Mouse (Mus musculus): ENCODE measurements around the gene Fgd3.

The Fgd3 gene

DNA sequence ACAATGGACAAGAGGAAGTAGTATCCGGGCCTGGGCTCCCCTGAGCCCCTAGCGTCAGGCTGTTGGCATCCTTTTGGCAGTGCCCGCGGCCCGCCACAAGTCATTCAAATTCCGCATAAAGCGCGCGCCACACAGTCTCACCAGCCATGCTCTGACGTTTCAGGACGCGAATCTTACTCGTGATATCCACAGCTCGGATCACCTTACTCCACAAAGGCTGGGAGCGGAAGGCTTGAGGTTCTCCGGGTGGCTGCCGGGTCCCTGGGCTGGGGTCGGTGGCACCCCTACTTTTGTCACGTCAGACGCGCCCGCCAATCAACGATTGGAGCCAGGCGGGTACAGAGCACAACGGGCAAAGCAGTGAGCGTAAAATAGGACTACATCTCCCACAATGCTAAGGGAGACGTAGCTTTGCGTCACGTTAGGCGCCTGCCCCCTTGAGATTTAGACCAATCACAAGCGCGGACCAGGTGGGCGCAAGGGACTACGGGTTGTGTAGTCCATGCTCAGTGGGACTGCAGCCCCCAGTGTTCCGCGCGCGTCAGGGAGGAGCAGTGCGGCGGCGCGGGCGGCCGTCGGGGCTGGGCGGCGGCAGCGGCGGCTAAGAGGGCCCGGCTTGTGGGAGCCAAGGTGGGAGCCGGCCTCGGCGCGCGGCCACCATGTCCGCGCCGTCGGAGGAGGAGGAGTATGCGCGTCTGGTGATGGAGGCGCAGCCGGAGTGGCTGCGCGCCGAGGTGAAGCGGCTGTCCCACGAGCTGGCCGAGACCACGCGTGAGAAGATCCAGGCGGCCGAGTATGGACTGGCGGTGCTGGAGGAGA lies 21.1 kb upstream of the Fgd3 start, which contains the start of gene Bicd2:
Gene Bicd2 (plus strand): TSS at position 574 of the 819 bp plus-strand sequence.
- peak; percentile 96 for DNase-seq (ENCODE audit: low read depth)

DNA sequence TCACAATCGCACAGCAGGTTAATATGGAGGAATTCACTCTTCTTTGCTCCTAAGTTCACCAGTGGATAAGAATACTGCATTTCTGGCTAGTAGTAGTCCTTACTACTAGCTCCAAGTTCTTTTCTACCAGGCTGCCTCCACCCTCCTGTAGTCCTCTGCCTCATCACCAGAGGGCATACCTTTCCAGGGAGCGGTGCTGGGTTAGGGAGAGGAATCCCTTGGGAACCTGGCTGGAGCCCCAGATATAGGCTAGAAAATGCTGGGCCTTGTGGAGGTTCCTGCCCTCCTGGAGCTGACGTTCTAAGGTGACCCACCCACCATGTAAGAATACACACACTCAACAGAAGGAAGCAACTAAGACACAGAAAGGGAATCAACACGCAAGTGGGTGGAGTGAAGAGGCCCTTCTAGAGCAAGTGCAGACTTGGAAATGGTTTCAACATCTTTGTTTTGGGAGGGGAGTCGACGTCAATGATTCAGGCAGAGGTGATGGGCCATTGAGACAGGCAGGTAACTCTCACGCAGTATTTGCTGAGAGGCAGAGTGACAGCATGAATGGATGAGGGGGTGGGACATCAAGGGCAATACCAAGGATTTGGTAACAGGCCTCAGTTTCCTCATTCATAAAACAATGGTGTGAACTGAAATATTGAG lies 18.9 kb upstream of the Fgd3 start:
- DNase-seq (ENCODE audit: low read depth) = no peak

DNA sequence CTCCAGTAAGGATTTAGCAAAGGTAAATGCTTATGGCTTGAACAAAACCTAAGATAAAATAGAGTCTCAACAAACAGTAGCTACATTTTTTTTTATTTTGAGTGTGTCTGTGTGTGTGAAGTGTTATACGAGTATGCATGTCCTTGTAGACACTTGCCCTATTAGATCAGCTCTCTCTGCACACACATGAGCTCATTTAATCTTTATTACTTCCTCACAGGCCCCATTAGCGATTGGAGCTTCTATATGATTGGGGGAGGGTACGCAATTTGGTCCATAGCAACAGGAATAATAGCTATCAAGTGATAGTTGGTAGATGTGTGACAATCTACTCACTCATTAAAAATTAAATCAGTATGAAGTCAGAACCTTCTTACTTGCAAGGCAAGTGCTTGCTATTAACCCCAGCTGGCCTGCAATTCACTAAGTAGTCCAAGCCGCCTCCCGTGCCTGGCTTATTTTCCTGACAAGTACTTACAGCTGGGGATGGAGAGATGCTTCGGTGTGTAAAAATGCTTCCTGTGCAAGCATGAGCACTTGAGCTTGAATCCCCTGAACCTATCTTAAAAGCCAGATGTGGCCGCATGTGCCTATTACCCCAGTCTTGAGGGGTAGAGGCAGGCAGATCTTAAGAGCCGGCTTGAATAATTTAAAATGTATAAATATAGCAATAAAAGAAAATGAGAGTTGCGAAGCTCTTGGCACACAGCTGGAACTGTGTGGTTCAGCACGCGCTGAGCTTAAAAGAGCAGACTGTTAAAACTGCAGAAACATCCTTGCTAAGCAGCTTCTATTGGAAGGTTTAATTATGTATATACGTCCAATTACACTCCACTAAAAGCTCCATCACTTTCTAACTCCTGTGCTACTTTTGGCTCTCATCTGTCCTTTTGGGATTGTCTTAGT lies 15.2 kb upstream of the Fgd3 start:
- no peak for DNase-seq (ENCODE audit: low read depth)

DNA sequence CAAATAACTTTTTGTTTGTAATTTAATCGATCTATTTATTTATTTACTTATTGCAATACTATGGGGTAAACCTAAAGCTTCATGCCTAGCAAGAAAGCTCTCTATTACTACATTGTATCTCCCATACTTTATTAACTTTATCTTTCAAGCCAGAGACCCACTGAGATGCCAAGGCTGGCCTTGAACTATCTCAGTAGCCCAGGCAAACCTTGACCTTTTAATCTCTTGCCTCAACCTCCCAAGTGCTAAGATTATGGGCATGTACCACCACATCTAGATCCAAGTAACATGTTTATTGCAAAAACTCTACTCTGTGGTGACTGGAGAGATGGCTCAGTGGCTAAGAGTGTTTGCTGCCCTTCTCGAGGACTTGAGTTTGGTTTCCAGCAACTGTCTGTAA lies 13.1 kb upstream of the Fgd3 start:
- no peak for DNase-seq (ENCODE audit: low read depth)

DNA sequence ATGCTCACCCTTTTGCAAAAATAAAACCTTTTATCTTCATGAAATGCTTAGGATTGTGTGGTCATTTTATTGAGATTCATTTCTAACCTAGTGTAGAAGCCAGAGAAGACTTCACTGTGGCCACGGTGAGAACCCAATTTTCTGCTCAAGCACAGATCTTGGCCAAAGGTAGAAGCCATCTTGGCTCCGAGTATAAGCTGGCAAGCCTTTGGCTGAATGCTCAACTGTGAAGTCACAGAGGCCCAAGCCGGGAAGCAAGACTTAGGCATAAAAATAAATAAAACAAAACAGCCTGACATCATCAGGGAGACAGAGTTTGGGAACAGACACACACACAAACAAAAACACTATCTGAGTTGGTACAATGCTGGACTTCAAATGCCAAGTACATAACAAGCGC lies 8.0 kb upstream of the Fgd3 start:
- DNase-seq (ENCODE audit: low read depth) = no peak

DNA sequence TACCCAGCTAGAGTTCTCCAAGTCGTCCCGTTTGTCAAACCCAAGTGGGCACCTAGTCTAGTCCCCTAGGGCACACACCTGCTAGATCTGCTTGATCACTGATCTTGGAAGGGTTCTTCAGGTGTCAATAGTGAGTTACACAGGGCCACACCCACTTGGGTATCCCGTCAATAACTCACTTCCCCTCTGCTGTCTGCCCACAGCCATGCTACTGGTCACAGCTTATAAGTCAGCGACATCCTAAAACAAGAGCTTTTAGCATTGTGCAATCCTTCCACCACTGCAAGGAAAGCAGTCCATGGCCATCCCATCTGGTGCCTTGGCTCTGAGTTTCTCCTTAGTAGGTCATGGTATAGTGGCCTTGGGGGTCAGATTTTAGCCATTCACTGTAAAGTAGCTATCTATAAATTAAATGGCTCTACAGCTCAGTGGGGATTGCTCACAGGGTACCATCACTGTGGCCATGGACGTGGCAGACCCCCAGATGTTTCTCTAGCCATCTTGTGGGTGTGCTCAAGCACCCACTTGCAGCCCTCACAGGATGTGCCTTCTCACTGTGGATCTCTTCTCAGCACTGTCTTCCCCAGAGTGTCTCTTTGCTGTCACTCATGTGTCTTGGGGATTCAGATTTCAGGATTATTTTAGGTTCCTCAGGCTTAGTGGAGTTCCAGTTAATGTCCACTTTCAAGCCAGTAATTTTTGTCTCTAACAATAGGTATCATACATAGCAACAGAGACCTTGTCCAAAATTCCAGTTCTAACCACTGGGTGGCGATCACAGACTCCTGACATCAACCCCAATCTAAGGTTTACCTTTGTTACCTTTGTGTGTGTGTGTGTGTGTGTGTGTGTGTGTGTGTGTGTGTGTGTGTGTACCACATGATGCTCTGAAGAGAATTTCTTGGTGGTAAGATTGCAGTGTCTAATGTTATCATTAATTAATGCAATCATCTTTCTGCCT lies 6.4 kb upstream of the Fgd3 start:
- no peak for DNase-seq (ENCODE audit: low read depth)

DNA sequence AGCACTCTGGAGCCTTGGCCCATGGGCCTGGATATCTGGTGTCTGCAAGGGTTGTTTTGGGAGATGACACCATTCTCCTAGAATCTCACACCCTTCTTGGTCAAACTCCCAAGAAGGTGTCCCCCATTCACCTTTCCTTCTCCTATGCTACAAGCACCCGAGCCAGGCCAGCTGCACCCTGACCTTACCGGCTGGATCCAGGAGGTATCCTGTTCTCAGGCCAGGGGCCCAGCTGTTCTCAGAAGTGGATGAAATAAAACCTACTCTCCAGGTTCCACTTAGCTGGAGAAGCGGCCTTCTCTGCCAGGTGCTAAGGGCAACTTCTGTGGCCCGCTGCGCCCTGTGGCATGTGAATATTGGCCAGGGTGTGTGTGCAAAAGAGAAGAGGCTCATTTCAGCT lies 4.8 kb upstream of the Fgd3 start:
- no peak for DNase-seq (ENCODE audit: low read depth)

DNA sequence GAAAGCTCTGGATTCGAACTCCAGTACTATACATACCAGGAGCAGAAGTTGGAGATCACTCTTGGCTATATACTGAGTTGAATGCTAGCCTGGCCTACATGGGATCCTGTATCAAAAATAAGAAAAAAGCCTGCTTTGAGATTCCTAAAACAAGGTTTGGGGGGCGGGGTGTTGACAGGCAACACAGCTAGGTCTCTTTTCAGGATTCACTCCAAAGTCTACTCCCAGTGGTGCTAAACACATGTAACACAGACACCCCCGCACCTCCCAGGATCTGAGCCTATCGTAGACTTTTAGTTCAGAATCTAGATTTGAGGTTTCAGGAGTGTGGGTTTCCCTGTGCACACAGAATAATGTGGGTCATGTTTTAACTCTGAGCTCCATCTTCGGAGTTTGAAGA lies 2.6 kb upstream of the Fgd3 start:
- DNase-seq (ENCODE audit: low read depth) = no peak

DNA sequence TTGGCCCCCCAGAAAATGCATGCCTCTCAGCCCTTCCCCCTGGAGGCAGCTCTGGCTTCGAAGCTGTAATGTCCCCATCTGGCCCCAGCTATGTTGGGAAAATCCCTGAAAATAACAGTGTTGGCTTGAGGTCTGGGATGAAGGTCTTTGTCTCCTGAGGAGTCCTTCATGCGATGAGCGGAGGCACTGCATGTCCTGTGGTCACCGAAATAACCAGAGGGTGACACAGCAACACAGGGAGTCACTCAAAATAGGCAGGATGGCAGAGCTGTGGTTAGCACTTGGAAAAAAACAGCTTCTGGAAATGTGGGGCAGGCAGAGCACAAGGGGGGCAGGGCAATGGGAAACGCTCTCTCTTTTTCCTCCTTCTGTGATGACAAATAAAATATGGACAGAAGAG lies 2.1 kb upstream of the Fgd3 start:
- no peak for DNase-seq (ENCODE audit: low read depth)

DNA sequence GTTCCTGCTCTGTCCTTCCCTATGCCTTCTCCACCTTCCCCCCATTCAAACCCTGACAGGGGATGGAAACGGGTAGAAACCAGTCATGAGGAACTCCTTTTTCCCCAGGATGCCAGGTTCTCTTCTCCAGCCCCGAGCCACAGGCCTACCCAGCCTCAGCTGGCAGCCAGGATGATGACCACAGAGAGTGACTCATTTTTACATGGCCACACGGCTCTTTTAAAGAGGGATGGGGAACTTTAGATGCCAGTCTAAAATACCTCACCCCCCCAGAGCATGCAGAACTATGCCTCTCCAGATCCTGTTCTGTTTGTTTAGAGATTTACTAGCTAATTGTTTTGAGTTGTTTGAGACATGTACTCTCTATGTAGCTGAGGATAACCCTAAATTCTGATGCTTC lies 1.3 kb upstream of the Fgd3 start:
- DNase-seq (ENCODE audit: low read depth) = no peak

DNA sequence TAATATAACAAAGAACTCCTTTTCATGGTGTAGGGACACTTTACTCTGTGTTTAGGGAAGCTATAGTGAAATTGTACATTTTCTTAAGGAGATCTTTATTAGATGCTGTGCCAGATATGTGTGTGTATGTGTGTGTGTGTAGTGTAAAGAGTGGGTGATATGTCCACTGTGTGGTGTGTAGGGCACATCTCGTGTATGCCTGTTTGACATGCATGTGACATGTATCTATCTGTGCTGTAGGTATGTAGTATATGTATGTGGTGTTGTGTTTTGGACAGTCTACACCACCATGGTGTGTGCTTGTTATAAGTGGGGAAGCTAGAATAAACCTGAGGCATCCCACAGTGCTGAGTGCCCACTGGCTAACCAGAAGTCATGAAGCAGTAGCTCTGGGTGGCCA lies 403 bp upstream of the Fgd3 start:
- no peak for DNase-seq (ENCODE audit: low read depth)

DNA sequence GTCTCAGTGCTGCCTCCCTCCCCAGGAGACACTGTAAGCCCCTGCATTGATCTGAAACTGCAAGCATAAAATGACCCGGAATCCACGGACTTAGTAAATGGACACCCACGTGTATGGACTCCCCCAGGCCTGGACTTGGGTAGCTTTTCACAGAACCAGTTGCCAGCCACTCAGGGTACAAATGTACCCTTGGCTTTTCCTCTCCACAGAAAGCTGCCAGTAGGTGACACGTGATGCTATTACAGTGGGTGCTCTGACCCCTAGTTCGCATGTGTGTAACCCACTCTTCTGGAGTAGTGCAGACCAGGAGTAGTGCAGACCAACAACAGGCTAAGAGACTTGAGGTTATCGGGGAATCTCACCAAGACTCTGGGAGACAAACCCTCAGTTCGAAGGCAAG lies 2.2 kb downstream of the Fgd3 start:
- DNase-seq (ENCODE audit: low read depth) = no peak

DNA sequence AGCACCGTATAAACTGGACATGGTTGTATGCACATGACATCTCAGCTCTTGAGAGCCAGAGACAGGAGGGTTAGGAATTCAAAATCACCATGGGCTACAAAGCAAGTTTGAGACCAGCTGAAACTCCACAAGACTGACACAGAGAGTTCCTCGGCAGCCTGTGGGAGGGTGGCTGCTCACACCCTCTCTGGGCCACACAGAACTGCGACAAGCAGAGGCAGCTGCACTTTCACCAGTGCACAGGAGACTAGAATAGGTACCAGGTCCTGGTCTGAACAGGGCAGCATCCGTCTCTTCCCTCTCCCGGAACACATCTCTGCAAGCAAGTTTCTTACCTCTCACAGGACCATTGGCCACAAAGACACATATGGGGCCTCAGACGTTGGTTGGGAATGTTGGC lies 2.6 kb downstream of the Fgd3 start:
- no peak for DNase-seq (ENCODE audit: low read depth)

DNA sequence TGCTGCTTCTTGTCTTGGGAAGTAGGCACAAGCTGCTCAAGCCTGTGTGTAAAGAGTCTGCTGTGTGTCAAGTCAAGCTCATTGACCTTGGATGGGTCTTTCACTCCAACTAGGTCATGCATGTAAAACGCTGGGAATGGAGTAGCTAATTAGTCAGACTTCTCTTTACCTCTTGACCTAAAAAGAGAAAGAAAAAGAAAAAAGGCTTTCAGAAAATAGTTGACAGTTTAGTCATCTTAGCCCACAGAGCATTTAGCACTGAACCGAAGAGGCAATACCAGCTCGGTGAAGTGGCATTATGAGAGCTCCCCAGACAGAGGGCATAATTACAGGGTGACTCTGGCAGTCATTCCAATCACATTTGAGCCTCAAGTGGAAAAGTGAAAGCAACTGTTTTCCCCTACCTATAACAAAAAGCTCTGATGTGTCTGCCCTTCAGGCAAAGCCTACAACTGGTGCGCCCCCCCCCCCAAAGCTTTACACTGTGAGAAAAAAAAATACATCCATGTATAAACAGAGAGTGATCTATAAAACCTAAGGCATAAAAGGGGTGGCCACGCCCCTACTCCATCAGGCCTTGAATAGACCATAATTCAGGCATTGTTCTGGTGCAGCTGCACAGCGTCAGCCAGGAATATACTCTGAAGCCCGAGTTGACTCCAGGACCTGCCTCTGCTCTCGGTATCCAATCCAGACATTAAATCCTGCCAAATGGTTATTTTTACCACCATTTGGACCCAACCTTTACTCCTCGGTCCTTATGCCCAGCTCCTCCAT lies 3.5 kb downstream of the Fgd3 start:
- no peak for DNase-seq (ENCODE audit: low read depth)

DNA sequence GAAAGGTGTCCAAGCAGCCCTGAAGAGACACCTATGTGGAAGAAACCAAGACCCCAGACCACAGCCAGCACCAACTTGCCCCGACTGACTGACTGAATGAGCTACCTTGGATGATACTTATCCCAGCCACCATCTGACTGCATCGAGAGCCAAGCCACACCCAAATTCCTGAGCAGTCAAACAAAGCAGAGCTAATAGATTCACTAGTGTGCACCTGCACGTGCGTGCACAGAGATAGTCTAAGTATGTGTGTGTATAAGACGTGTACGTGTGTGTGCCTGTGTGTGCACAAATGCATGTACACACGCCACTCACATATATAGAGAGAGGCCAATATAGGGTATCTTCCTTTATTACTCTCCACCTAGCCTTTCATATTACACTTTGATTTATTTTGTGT lies 8.5 kb downstream of the Fgd3 start:
- DNase-seq (ENCODE audit: low read depth) = no peak

DNA sequence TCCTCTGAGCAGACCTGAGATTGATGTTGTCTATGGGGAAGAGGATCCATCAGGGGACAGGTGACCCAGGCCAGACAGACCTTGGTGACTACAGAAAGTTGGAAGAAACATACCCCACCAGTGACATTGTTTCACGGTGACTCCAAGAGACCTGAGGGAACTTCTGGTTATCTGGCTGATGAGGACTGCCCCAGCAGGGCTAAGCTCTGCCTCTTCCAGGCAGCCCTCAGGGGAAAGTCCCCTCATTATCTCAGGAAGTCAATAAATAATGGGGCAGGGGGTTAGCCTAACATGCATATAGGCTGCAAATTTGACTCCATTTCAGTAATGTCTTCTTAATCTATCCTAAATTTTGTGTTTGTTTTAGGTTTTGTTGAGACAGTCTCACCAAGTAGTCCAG lies 10.6 kb downstream of the Fgd3 start:
- DNase-seq (ENCODE audit: low read depth) = no peak

DNA sequence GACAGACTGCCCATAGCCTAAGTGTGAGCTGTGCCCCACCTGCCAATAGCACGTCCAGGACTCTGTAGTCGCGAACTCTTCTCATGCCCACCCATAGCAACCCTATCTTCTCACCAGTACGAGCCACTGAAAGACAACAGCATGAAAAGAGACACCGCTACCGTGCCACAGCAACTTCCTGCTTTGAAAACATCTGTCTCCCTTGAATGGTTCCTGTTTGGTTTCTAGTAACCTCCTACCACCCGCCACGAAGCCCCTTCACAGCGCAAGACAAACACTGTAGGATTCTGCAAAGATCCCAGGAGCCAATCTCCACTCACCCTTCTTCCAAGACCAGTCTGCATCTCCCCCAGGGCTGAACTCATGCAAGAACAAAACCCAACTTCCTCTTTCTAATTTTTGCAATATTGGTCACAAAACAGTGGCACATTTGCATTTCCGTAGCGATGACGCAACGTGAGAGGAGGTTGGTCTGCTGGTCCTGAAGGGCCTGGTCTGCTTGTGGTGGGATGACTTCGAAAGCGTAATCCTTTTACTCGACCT lies 11.2 kb downstream of the Fgd3 start:
- DNase-seq (ENCODE audit: low read depth) = no peak

DNA sequence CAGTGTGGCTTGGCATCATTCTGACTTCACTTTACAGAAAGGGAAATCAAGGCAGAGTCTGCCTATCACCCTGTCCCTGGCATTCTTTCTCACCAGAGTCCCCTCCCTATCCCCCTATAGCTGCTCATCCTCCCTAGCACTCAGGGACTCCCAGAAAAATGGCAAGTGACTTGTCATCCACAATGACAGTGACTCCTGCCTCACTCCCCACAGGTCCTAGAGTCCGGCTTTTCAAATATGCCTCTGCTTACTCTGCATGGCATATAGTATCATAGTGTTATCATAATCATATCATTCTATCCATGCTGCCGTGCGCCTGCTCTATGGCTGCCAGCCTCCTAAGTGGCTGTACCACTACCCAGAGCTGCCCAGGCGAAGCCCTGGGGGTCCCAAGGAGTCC lies 11.9 kb downstream of the Fgd3 start:
- DNase-seq (ENCODE audit: low read depth) = no peak

DNA sequence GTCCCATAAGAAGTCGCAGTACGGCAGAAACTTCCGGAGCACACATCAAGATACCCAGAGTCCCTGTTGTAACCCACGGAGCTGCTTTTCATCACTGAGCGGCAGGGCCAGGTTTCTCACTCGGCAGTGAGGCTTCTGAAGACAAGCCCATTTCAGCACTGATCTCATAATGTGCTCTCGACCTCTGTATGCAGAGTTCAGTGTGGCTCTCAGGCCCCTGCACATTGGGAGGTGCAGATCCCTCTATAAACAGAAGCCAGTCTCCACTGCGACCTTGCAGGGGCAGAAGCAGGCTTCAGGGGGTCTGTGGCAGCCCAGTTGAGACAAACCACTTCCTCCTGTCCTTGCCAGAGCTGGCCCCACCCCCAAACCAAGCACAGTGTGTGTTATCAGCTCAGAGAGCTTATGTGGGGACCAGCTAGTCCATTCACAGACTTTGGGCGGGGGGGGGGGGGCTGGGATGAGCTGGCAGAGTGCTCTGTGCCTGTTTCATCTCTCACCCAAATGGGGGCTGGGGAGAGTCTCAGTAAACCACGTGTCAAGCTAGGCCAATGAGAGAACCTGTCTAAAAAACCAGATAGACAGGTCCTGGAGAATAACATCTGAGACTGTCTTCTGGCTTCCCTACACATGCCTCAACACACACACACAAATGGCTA lies 12.7 kb downstream of the Fgd3 start:
- DNase-seq (ENCODE audit: low read depth) = peak; percentile 40

DNA sequence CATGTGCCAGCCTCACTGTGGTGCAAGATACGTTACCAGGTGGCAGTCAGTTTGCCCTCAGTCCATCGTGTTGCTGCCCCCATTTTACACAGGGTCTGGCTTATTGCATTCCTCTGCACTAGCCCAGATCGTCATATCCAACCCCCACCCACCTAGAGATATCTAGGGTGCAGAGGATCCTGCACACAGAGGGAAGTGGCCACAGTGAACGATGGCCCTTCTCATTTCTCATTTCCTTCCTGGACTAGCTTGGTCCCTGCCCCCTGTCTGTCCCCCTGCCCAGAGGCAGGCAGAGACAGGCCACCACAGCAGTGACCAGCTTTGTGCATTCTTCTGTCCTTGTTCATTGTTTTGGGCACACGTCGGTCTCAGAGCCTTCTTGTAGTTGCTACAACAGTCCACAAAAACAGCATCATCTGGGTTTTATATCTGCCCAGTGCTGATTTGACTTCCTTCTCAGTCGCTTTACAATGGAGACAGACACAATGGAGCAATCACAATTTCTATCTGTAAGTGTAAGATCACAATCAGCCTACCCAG lies 13.3 kb downstream of the Fgd3 start:
- DNase-seq (ENCODE audit: low read depth) = no peak
